Mouse (Mus musculus) gastrocnemius, adult 8-10 months (tissue): ENCODE results near the gene Atp6v1c2. TPM values are rescaled to one million over a fixed set of nuclear protein-coding genes. Genes with fewer than 3 reads are reported as not detected.

Source experiments
- DNase-seq, 2 experiments: peaks; one replicate each; pipeline ENCODE4 v3.0.0; 2022; ENCODE audit warnings: low spot score in 2 of 2
- total RNA-seq, 4 experiments: library from RNA; stranded (reverse); gene quantifications; 2 replicates each; pipeline ENCODE4 v1.2.4; 2022

Atp6v1c2 gene
- total RNA-seq, 4 experiments from 2014 or later, result not detected

DNA sequence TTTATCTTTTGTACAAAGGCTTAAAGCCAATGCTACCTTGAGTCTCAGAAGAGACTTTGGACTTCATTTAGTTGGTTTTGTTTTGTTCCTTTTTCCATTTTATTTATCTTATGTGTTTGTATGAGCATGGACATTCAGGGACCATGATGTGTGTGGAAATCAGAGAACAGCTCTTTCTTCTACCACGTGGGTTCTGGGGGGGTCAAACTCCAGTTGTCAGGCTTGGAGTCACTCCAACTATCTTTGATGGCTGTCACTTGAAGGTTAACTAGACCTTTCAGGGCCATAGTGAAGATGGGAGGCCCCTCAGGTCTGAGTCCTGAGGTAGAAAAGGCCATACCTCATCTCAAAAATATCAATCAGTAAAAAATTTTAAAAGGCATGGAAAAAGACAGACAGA lies 4.3 kb upstream of the Atp6v1c2 start:
- DNase-seq, result no peak

GRCm38 (mm10) chr12:17324549-17325470 lies 4.3 kb downstream of the Atp6v1c2 start:
- DNase-seq, result no peak

GRCm38 (mm10) chr12:17318453-17318852 lies 10.7 kb downstream of the Atp6v1c2 start:
- DNase-seq, result no peak

- no peak for DNase-seq
These were observed 11.2 kb downstream of the Atp6v1c2 start for GRCm38 (mm10) chr12:17317970-17318369.

DNA sequence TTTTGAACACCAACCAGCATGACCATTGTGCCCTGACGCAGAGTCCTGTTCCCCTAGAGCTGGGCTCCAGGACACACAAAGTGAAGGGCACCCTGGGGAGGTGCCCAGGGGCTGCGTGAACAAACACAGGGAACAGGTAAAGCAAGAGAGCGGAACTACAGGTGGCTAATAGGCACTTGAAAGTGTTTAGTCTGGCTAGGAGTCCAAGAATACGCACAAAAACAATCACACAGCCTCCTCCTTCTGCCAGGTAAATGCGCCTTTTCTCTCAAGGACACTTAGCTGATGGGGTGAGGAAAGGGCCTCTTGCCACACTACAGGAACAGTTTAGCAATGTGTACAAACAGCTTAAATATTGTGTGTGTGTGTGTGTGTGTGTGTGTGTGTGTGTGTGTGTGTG lies 13.1 kb downstream of the Atp6v1c2 start:
- DNase-seq, result no peak

GRCm38 (mm10) chr12:17310852-17311839 lies 18.0 kb downstream of the Atp6v1c2 start:
- DNase-seq, result no peak

- DNase-seq, result no peak
These were observed 20.9 kb downstream of the Atp6v1c2 start for GRCm38 (mm10) chr12:17308246-17308645.

DNA sequence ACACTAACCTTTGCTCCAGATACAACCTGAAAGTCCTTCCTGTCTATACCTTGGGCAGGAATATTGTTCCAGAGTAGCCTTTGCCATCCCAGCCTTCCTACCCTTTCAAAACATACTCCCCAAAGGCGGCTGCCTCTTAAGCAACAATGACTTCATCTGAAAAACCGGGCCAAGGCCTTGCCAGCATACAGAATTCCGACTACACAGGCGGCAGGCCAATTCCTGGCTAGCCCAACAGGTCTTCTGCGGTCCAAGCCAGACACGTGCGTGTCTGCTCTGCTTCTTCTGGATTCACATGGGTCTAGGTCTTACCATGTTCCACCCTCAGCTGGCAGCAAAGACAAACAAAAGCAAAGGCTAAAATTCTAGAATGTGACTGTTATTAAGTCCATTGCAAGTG lies 23.7 kb downstream of the Atp6v1c2 start:
- DNase-seq, result no peak

DNA sequence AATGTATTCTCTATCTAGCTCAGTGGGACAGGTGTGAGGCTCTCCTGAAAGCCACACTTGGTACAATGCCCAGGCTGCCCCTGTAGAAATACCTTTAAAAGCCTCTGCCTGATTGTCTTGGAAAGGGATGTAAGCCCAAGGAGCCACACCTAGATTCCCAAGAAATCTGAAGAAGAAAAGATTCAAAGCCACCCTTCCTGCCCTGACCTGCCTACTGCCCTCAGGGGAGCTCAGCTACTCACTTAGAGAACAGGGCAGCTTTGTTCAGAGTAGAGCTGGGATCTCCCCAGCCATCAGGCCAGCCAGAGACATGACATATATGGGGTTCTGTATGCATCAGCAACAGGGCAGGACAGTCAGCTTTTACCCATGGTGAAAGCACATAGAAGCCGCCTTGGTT lies 29.3 kb downstream of the Atp6v1c2 start:
- DNase-seq, result no peak

DNA sequence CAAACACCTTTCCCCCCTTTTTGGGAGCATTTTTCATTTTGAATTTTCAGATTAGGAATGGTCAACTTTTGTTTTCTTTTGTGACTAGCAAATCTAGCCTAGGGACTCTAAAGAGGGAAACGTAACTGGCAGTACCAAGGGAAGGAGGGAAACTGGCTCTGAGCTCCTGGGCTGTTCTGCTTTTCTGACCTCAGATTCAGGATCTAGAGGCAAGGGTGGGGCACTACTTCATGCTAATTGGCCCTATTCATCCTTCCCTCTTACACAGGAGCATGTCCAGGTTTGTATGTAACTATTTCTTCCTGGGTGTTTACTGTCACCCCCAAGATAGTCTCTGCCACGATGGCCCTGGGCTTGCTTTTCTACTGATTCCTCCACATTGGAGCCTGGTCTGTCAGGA lies 32.3 kb downstream of the Atp6v1c2 start:
- DNase-seq, result no peak

DNA sequence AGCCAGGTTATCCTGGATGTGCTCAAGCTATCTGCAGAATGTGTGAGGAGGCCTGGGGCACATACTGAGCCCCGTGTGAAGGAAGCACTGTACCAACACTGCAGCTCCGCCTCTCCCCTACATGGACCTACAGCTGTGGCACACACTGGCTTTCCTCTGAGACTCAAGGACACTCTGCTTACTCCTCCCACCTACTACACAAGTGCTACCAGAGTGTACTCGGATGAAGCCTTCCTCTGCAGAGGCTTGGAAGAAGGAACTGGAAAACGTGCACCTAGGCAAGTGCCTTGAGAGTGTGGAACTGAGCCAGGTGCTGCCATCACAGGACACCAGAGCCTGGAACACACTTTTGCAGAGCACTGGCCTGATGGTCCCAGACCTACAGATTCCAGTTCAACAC lies 38.6 kb downstream of the Atp6v1c2 start:
- DNase-seq, result no peak

- DNase-seq, result no peak
These were observed 39.2 kb downstream of the Atp6v1c2 start for GRCm38 (mm10) chr12:17289913-17290312.

- no peak for DNase-seq
These were observed 40.1 kb downstream of the Atp6v1c2 start for GRCm38 (mm10) chr12:17289060-17289459.

GRCm38 (mm10) chr12:17288496-17288895 lies 40.7 kb downstream of the Atp6v1c2 start:
- DNase-seq, result no peak

DNA sequence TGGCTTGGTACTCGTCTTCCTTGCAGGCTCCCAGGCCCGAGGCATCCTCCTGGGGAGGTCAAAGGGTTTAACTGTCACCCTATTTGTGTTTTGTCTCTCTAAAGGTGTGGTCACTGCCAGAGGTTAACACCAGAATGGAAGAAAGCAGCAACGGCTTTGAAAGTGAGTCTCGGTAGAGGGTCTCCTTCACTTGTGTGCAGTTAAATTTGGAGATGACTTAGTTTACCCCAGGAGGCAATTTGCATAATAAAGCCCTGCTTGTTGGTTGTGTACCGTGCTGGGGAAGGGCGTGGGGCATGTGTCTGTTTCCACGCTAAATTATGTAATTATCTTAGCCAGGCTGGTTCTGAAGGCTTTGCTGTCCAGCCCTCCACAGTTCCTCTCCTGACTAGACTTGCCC lies 55.3 kb downstream of the Atp6v1c2 start:
- DNase-seq, result no peak

GRCm38 (mm10) chr12:17271272-17271671 lies 57.9 kb downstream of the Atp6v1c2 start:
- no peak for DNase-seq

- no peak for DNase-seq
These were observed 61.8 kb downstream of the Atp6v1c2 start for GRCm38 (mm10) chr12:17267316-17267715.

DNA sequence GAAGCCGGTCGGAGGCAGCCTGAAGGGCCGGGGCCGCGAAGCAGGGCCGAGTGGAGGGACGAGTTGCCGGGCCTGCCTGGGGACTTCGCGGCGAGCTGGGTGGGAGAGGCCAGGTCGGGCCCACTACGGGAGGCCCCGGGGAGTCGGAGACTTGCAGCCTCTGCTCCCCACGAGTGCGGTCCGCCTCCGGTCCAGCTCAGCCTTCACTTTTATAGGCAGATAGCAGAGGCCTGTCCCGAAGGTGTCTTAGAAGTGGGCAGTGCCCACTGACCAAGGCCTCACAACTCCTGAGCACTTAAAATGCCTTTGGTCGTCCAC lies 62.5 kb downstream of the Atp6v1c2 start:
- DNase-seq, result no peak

DNA sequence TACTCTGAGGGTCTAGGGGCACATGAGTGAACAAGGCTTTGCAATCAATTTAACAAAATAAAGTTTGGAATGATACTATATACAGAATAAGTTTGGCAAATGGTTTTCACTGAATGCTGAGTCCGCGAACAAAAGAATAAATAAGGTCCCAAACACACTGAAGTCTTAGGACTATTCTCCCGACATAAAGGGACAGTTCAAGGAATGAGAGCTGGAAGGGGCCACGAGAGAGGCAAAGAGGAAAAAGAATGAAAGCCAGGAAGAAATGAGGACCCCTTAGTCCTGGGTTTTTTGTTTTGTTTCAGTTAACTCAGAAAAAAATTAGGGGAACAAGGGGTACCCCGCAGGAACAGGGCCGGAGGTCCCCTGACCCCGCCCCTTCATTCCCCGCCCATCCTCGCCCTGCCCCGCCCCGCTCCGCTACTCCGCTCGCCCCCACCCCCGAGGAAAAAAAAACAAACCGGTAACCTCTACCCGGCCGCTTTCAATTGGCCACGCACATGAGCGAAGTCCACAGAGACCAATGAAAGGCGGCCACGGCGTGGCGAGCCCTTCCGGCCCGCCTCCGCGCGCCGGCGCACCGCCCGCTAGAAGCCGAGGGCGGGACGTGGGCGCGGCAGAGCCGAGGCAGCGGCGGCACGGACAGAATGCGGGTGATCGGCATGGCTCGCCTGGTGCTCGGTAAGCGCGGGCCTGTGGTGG lies 63.0 kb downstream of the Atp6v1c2 start, which contains the start of gene Pdia6:
Pdia6 (plus strand) TSS at position 575 of the 702 bp plus-strand sequence.
- DNase-seq, result peak; percentile 77 to 85

- DNase-seq, result no peak
These were observed 64.3 kb downstream of the Atp6v1c2 start for GRCm38 (mm10) chr12:17264826-17265225.

- DNase-seq, result no peak
These were observed 65.3 kb downstream of the Atp6v1c2 start for GRCm38 (mm10) chr12:17263881-17264280.
